Mouse (Mus musculus) gastrocnemius, adult 8-10 months (tissue): ENCODE measurements around the gene Ncapg. TPM values are rescaled to one million over a fixed set of nuclear protein-coding genes. Genes with fewer than 3 reads are reported as not detected.

ENCODE experiments used
- DNase-seq, 2 experiments: peaks; one replicate each; pipeline ENCODE4 v3.0.0; 2022; ENCODE audit warnings: low spot score in 2 of 2
- total RNA-seq, 4 experiments: library from RNA; stranded (reverse); gene quantifications; 2 replicates each; pipeline ENCODE4 v1.2.4; 2022

The Ncapg gene
- total RNA-seq, 4 experiments from 2014 or later: not detected

GRCm38 (mm10) chr5:45691678-45692077 lies 22.0 kb downstream of the Ncapg start:
- DNase-seq: no peak

- DNase-seq: no peak
Observed at GRCm38 (mm10) chr5:45706811-45707210, 37.1 kb downstream of the Ncapg start.

GRCm38 (mm10) chr5:45709653-45710052 lies 39.9 kb downstream of the Ncapg start:
- no peak for DNase-seq

- no peak for DNase-seq
Observed at GRCm38 (mm10) chr5:45718848-45719488, 49.2 kb downstream of the Ncapg start.

GRCm38 (mm10) chr5:45733751-45734150 lies 64.0 kb downstream of the Ncapg start:
- no peak for DNase-seq

GRCm38 (mm10) chr5:45737911-45738310 lies 68.2 kb downstream of the Ncapg start:
- no peak for DNase-seq

Other genes with a start within 250 kb of the Ncapg start
- 10 to 100 TPM; 41.4 to 61.9 (median 49.1) TPM for gene Qdpr, start 219.7 kb upstream of the Ncapg start, total RNA-seq
- not detected for gene Clrn2, start 216.2 kb upstream of the Ncapg start, total RNA-seq
- 10 to 100 TPM; 51.1 to 69.2 (median 58.0) TPM for gene Lap3, start 176.5 kb upstream of the Ncapg start, total RNA-seq
- gene Med28, start 149.7 kb upstream of the Ncapg start, total RNA-seq: 10 to 100 TPM; 55.1 to 62.7 (median 56.8) TPM
- gene Fam184b, start 30.3 kb upstream of the Ncapg start, total RNA-seq: under 1 TPM; 0.22 to 0.58 (median 0.42) TPM
- gene Lcorl, start 187.7 kb downstream of the Ncapg start, total RNA-seq: 1 to 10 TPM; 5.5 to 7.8 (median 6.0) TPM